12 mouse cellular contexts compared by ENCODE assay signal in the genomic region with DNA sequence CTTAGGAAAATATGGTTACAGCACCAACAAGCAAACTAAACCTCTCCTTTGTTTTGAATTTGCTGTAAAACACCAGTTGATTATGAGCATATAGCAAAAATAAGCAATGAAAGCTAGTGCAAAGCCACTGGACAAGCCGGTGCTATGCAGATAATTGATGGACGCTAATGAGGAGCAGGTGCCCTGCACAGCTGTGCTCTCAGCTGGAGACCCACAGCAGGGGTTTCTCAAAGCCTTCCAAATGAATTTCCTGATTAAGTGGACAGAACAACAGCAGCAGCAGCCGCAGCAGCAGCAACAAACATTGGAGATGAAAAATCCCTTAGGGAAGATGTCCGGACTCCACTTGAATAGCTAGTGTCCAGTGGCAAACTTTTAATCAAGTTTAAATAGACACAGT.
DNase-seq lines count a peak whose midpoint lies in the region; ATAC-seq lines count a peak whose summit lies in the region.
"Had no signal": no experiment of that assay in that cellular context is flagged by ENCODE, and none has a peak within 500 bp of the region (broad histone marks: within the 10 kb centered on the region; RNA-seq: fewer than 3 reads in every experiment).

No protein-coding gene starts in this region.

- no peak overlapping the region for H3K4me3 ChIP-seq in lung, embryonic 15.5 days
- H3K4me3 ChIP-seq in neural tube, embryonic 12.5 days = no peak overlapping the region
- H3K4me3 ChIP-seq: embryonic facial prominence, embryonic 15.5 days; megakaryocyte, embryonic 14.5 days had no signal

- H3K27me3 ChIP-seq in lung, embryonic 15.5 days = no peaks in the 10 kb centered on the region
- no peaks in the 10 kb centered on the region for H3K27me3 ChIP-seq in neural tube, embryonic 12.5 days (replicated peaks)
- H3K27me3 ChIP-seq: embryonic facial prominence, embryonic 15.5 days; megakaryocyte, embryonic 14.5 days had no signal

- ATAC-seq in lung, embryonic 15.5 days (ENCODE audit: borderline replicate concordance, extremely low read depth, low FRiP score, low TSS enrichment) = peak; percentile 55; the same call in 1 of the 2 replicates
- ATAC-seq in neural tube, embryonic 12.5 days (ENCODE audit: low FRiP score, low read depth) = peak; percentile 50; the same call in 1 of the 2 replicates
- ATAC-seq: inflammation-experienced regulatory T-cells, adult 6 months had no signal

- 19% methylated on average over 4 of the region's 4 CpGs for WGBS in lung, embryonic 15.5 days
- WGBS in neural tube, embryonic 12.5 days = 10% methylated on average over 4 of the region's 4 CpGs

- peak; percentile 86 for DNase-seq in heart, adult 11 months
- DNase-seq in heart, postnatal 25 days (ENCODE audit: low spot score) = no peak
- no peak for DNase-seq in lung, postnatal 36 days
- peak; percentile 74 for DNase-seq in forelimb bud, embryonic 11.5 days (ENCODE audit: low read depth, low spot score)
- DNase-seq in urinary bladder, postnatal 4 days (ENCODE audit: low spot score in 2 of 2) = no peak
- no peak for DNase-seq in right cerebral cortex, postnatal 14 days
- DNase-seq: liver had no signal

- H3K27ac ChIP-seq in lung, embryonic 15.5 days = no peak overlapping the region
- H3K27ac ChIP-seq in neural tube, embryonic 12.5 days = no peak overlapping the region
- H3K27ac ChIP-seq: embryonic facial prominence, embryonic 15.5 days had no signal

- no peak overlapping the region for H3K4me2 ChIP-seq in lung, embryonic 15.5 days
- no peak overlapping the region for H3K4me2 ChIP-seq in neural tube, embryonic 12.5 days (replicated peaks)
- H3K4me2 ChIP-seq: embryonic facial prominence, embryonic 15.5 days had no signal

- 0 out of 2 replicates have a peak, but pooled peaks cover 7% of the 10 kb centered on the region for H3K4me1 ChIP-seq in lung, embryonic 15.5 days
- H3K4me1 ChIP-seq in neural tube, embryonic 12.5 days = peaks cover 5% of the 10 kb centered on the region; the same call in 1 of the 2 replicates
- H3K4me1 ChIP-seq: megakaryocyte, embryonic 14.5 days had no signal

- no peaks in the 10 kb centered on the region for H3K36me3 ChIP-seq in lung, embryonic 15.5 days
- H3K36me3 ChIP-seq in neural tube, embryonic 12.5 days = no peaks in the 10 kb centered on the region
- H3K36me3 ChIP-seq: embryonic facial prominence, embryonic 15.5 days had no signal

- intact Hi-C loops in heart, postnatal 25 days (cut with DNase I) = no loop called here

- no peaks in the 10 kb centered on the region for H3K9me3 ChIP-seq in lung, embryonic 15.5 days
- no peaks in the 10 kb centered on the region for H3K9me3 ChIP-seq in neural tube, embryonic 12.5 days
- H3K9me3 ChIP-seq: embryonic facial prominence, embryonic 15.5 days had no signal

- no peak overlapping the region for H3K9ac ChIP-seq in lung, embryonic 15.5 days
- no peak overlapping the region for H3K9ac ChIP-seq in neural tube, embryonic 12.5 days
- H3K9ac ChIP-seq: embryonic facial prominence, embryonic 15.5 days had no signal

Comparison
In these comparisons a context has a peak if more than half of its experiments do, and no peak if none do; other contexts are left out.
1. DNase-seq: peak in heart, adult 11 months (single experiment) and forelimb bud, embryonic 11.5 days (single experiment); none in heart, postnatal 25 days (single experiment), lung, postnatal 36 days (single experiment), urinary bladder, postnatal 4 days (0 of 2) and right cerebral cortex, postnatal 14 days (single experiment).